In genomic region chr1:78860056-78860455, GRCm38 (mm10) we compare ENCODE assay signal across 14 mouse cellular contexts. TPM values are rescaled to one million over a fixed set of nuclear protein-coding genes. Genes with fewer than 3 reads are reported as not detected.
A peak's percentile ranks its signal among the peaks of the same experiment; 100 is the strongest.
DNase-seq lines count a peak whose midpoint lies in the region; ATAC-seq and TF ChIP-seq lines count a peak whose summit lies in the region.
"Had no signal": no experiment of that assay in that cellular context is flagged by ENCODE, and none has a peak within 500 bp of the region (broad histone marks: within the 10 kb centered on the region; RNA-seq: fewer than 3 reads in every experiment).

No protein-coding gene starts in this region.

- H3K27ac ChIP-seq in hindbrain, embryonic 11.5 days (ENCODE audit: low read depth, low read length), result no peak overlapping the region
- H3K27ac ChIP-seq in hindbrain, embryonic 13.5 days, result no peak overlapping the region
- H3K27ac ChIP-seq in heart, embryonic 12.5 days (ENCODE audit: poor library complexity, severe bottlenecking), result peak overlapping the region; percentile 30; the same call in 1 of the 2 replicates
- H3K27ac ChIP-seq in lung, embryonic 14.5 days (ENCODE audit: low read depth), result peak overlapping the region; percentile 55; the same call in 1 of the 2 replicates
- H3K27ac ChIP-seq: stomach, embryonic 15.5 days had no signal

- no peak overlapping the region for H3K4me3 ChIP-seq in hindbrain, embryonic 11.5 days (ENCODE audit: low read depth, low read length)
- H3K4me3 ChIP-seq in hindbrain, embryonic 13.5 days, result no peak overlapping the region
- H3K4me3 ChIP-seq in heart, embryonic 12.5 days, result no peak overlapping the region
- no peak overlapping the region for H3K4me3 ChIP-seq in lung, embryonic 14.5 days (ENCODE audit: low read depth, low read length)
- H3K4me3 ChIP-seq: stomach, embryonic 15.5 days had no signal

- H3K9me3 ChIP-seq in hindbrain, embryonic 11.5 days (ENCODE audit: control insufficient read depth, low read length), result no peaks in the 10 kb centered on the region
- no peaks in the 10 kb centered on the region for H3K9me3 ChIP-seq in hindbrain, embryonic 13.5 days
- H3K9me3 ChIP-seq in heart, embryonic 12.5 days (replicated peaks), result peaks cover 7% of the 10 kb centered on the region
- no peaks in the 10 kb centered on the region for H3K9me3 ChIP-seq in lung, embryonic 14.5 days (ENCODE audit: low read depth, low read length)
- H3K9me3 ChIP-seq: stomach, embryonic 15.5 days had no signal

- no peaks in the 10 kb centered on the region for H3K36me3 ChIP-seq in hindbrain, embryonic 11.5 days (ENCODE audit: control insufficient read depth, insufficient read depth, low read length)
- H3K36me3 ChIP-seq in hindbrain, embryonic 13.5 days, result no peaks in the 10 kb centered on the region
- H3K36me3 ChIP-seq in heart, embryonic 12.5 days, result no peaks in the 10 kb centered on the region
- no peaks in the 10 kb centered on the region for H3K36me3 ChIP-seq in lung, embryonic 14.5 days (ENCODE audit: insufficient read depth)
- H3K36me3 ChIP-seq: stomach, embryonic 15.5 days had no signal

- H3K4me1 ChIP-seq in hindbrain, embryonic 11.5 days (replicated peaks; ENCODE audit: control insufficient read depth, insufficient read depth, low read length), result no peaks in the 10 kb centered on the region
- H3K4me1 ChIP-seq in hindbrain, embryonic 13.5 days (replicated peaks), result no peaks in the 10 kb centered on the region; the same call in 1 of the 2 replicates
- peaks cover 16% of the 10 kb centered on the region for H3K4me1 ChIP-seq in heart, embryonic 12.5 days (replicated peaks)
- peaks cover 6% of the 10 kb centered on the region; the same call in 1 of the 2 replicates for H3K4me1 ChIP-seq in lung, embryonic 14.5 days (ENCODE audit: insufficient read depth)
- H3K4me1 ChIP-seq: stomach, embryonic 15.5 days had no signal

- peak; percentile 28 for DNase-seq in hindbrain, embryonic 11.5 days (ENCODE audit: low spot score)
- peak; percentile 17 for DNase-seq in R1 (ENCODE audit: low read depth, low spot score)
- DNase-seq in lung, embryonic 14.5 days, result peak; percentile 75
- DNase-seq in right cerebral cortex, postnatal 36 days (ENCODE audit: low spot score in 2 of 2), result no peak
- DNase-seq in embryo, embryonic 9.5 days (ENCODE audit: extremely low spot score), result no peak

- TF ChIP-seq CTCF in lung, embryonic 14.5 days (IDR thresholded peaks at IDR 0.05; ENCODE audit: low read depth), result no peak

- WGBS in hindbrain, embryonic 11.5 days, result 85% methylated on average over 7 of the region's 7 CpGs
- 84% methylated on average over 7 of the region's 7 CpGs for WGBS in hindbrain, embryonic 13.5 days
- WGBS in heart, embryonic 12.5 days, result 41% methylated on average over 7 of the region's 7 CpGs
- 43% methylated on average over 7 of the region's 7 CpGs for WGBS in lung, embryonic 14.5 days

- peak; percentile 60; the same call in 1 of the 2 replicates for ATAC-seq in hindbrain, embryonic 11.5 days (ENCODE audit: low FRiP score)
- ATAC-seq in hindbrain, embryonic 13.5 days (ENCODE audit: low FRiP score), result no peak
- ATAC-seq in heart, embryonic 12.5 days (ENCODE audit: insufficient number of reproducible peaks, low FRiP score), result 0 out of 2 replicates have a peak, but pooled peaks have one; percentile 48
- peak; percentile 93 for ATAC-seq in lung, embryonic 14.5 days (ENCODE audit: insufficient read depth)
- ATAC-seq in erythroblast, adult 5-6 weeks (replicated peaks; ENCODE audit: low FRiP score, poor library complexity, severe bottlenecking), result no peak
- ATAC-seq: CD4-positive, CD25-positive, alpha-beta regulatory T cell, adult 4 months; forebrain, embryonic 16.5 days; inflammation-experienced regulatory T-cells, adult 6 months had no signal

- no peak overlapping the region for H3K9ac ChIP-seq in hindbrain, embryonic 11.5 days (ENCODE audit: low read depth, low read length)
- H3K9ac ChIP-seq in hindbrain, embryonic 13.5 days, result no peak overlapping the region
- no peak overlapping the region for H3K9ac ChIP-seq in heart, embryonic 12.5 days
- no peak overlapping the region for H3K9ac ChIP-seq in lung, embryonic 14.5 days
- H3K9ac ChIP-seq: stomach, embryonic 15.5 days had no signal

- no peak overlapping the region for H3K4me2 ChIP-seq in hindbrain, embryonic 11.5 days (replicated peaks; ENCODE audit: low read depth, low read length)
- no peak overlapping the region for H3K4me2 ChIP-seq in hindbrain, embryonic 13.5 days
- H3K4me2 ChIP-seq in heart, embryonic 12.5 days, result peak overlapping the region; percentile 38
- H3K4me2 ChIP-seq in lung, embryonic 14.5 days, result peak overlapping the region; percentile 19; the same call in 1 of the 2 replicates
- H3K4me2 ChIP-seq: stomach, embryonic 15.5 days had no signal

- no peaks in the 10 kb centered on the region for H3K27me3 ChIP-seq in hindbrain, embryonic 11.5 days (ENCODE audit: control insufficient read depth, insufficient read depth, low read length)
- no peaks in the 10 kb centered on the region for H3K27me3 ChIP-seq in hindbrain, embryonic 13.5 days
- no peaks in the 10 kb centered on the region for H3K27me3 ChIP-seq in heart, embryonic 12.5 days (replicated peaks)
- no peaks in the 10 kb centered on the region for H3K27me3 ChIP-seq in lung, embryonic 14.5 days (ENCODE audit: insufficient read depth, low read length)
- H3K27me3 ChIP-seq: stomach, embryonic 15.5 days had no signal

RNA-seq across cellular contexts. Expression of gene Kcne4, which starts 43.5 kb away (rescaled TPM):
- 0.74 and 1.3 TPM in 2 replicates for polyA plus RNA-seq in hindbrain, embryonic 11.5 days (2014; fragmentation: Nextera tagmentation; extraction: Ambion mirVana)
- 2.4 TPM in 2 replicates for polyA plus RNA-seq in hindbrain, embryonic 13.5 days (2015; fragmentation: Nextera tagmentation; extraction: Ambion mirVana)
- 1.4 and 1.5 TPM in 2 replicates for polyA plus RNA-seq in heart, embryonic 12.5 days (2016; fragmentation: Nextera tagmentation; extraction: Ambion mirVana)
- 10.9 and 12.4 TPM in 2 replicates for polyA plus RNA-seq in lung, embryonic 14.5 days (2014; fragmentation: Nextera tagmentation; extraction: Ambion mirVana)
- not detected in 2 replicates for total RNA-seq in erythroblast, adult 5-6 weeks (2015; ENCODE audit: low replicate concordance)
- not detected in 2 replicates for total RNA-seq in erythroblast, adult 5-6 weeks (2017; ENCODE audit: low replicate concordance)
- total RNA-seq: common myeloid progenitor, adult 5-6 weeks; megakaryocyte-erythroid progenitor cell, adult 5-6 weeks had no signal
- polyA plus RNA-seq: CD4-positive, CD25-positive, alpha-beta regulatory T cell, adult 4 months; inflammation-experienced regulatory T-cells, adult 6 months had no signal

Comparison
In these comparisons a context has a peak if more than half of its experiments do, and no peak if none do; other contexts are left out.
1. ATAC-seq: peak in hindbrain, embryonic 11.5 days (single experiment), heart, embryonic 12.5 days (single experiment) and lung, embryonic 14.5 days (single experiment); none in hindbrain, embryonic 13.5 days (single experiment) and erythroblast, adult 5-6 weeks (single experiment).
2. DNase-seq: peak in hindbrain, embryonic 11.5 days (single experiment), R1 (single experiment) and lung, embryonic 14.5 days (single experiment); none in right cerebral cortex, postnatal 36 days (0 of 2) and embryo, embryonic 9.5 days (single experiment).
3. H3K27ac ChIP-seq: peak in heart, embryonic 12.5 days (single experiment) and lung, embryonic 14.5 days (single experiment); none in hindbrain, embryonic 11.5 days (single experiment) and hindbrain, embryonic 13.5 days (single experiment).
4. H3K4me2 ChIP-seq: peak in heart, embryonic 12.5 days (single experiment) and lung, embryonic 14.5 days (single experiment); none in hindbrain, embryonic 11.5 days (single experiment) and hindbrain, embryonic 13.5 days (single experiment).